Mouse (Mus musculus) myocyte (in vitro differentiated cells): ENCODE measurements around the gene Snapc2. TPM values are rescaled to one million over a fixed set of nuclear protein-coding genes. Genes with fewer than 3 reads are reported as not detected.
A peak's percentile ranks its signal among the peaks of the same experiment; 100 is the strongest.

Source experiments
- H3K27me3 ChIP-seq: one replicate; pipeline ENCODE4 v1.6.1; 2011; ENCODE audit not compliant: control insufficient read depth, insufficient read depth, insufficient read length
- H3K36me3 ChIP-seq: one replicate; pipeline ENCODE4 v1.6.1; 2011; ENCODE audit not compliant: control insufficient read depth, insufficient read depth
- H3K4me2 ChIP-seq: one replicate; pipeline ENCODE4 v1.6.1; 2011; ENCODE audit warnings: low read depth, control low read depth
- H3K4me3 ChIP-seq: one replicate; pipeline ENCODE4 v1.5.1; 2011; ENCODE audit warnings: mild to moderate bottlenecking, control low read depth, moderate library complexity
- H3K79me2 ChIP-seq: one replicate; pipeline ENCODE4 v1.6.1; 2011; ENCODE audit not compliant: control insufficient read depth, insufficient read depth
- H3ac ChIP-seq: one replicate; pipeline ENCODE4 v1.6.1; 2011; ENCODE audit not compliant: control insufficient read depth, insufficient read length
- CEBPB ChIP-seq: IDR thresholded peaks from 2 replicates; pipeline ENCODE4 v1.6.1; 2011; ENCODE audit warnings: mild to moderate bottlenecking, moderate library complexity; ENCODE audit not compliant: poor library complexity, insufficient read depth, severe bottlenecking
- E2F4 ChIP-seq: IDR thresholded peaks from one replicate; pipeline ENCODE4 v1.6.1; 2011; ENCODE audit warnings: mild to moderate bottlenecking, control low read depth, moderate library complexity; ENCODE audit not compliant: insufficient read depth
- MAX ChIP-seq: IDR thresholded peaks from one replicate; pipeline ENCODE4 v1.6.1; 2011; ENCODE audit warnings: low read depth, mild to moderate bottlenecking, control low read depth
- MYOD1 ChIP-seq, 3 experiments: IDR thresholded peaks; one replicate each; pipeline ENCODE4 v1.6.1; 2011; ENCODE audit warnings: control low read depth in 2 of 3, low read depth in 2 of 3, mild to moderate bottlenecking in 2 of 3, moderate library complexity in 1 of 3; ENCODE audit not compliant: insufficient read length in 2 of 3, control insufficient read depth in 1 of 3
- MYOG ChIP-seq, 3 experiments: IDR thresholded peaks; one replicate each; pipeline ENCODE4 v1.6.1; 2011; ENCODE audit warnings: control low read depth in 2 of 3, low read depth in 2 of 3, mild to moderate bottlenecking in 2 of 3; ENCODE audit not compliant: insufficient read length in 2 of 3, control insufficient read depth in 1 of 3, insufficient read depth in 1 of 3
- POLR2A ChIP-seq: IDR thresholded peaks from one replicate; pipeline ENCODE4 v1.6.1; 2011; ENCODE audit warnings: low read depth, mild to moderate bottlenecking, control low read depth, moderate library complexity; ENCODE audit not compliant: insufficient read length
- POLR2AphosphoS2 ChIP-seq: IDR thresholded peaks from one replicate; pipeline ENCODE4 v1.6.1; 2011; ENCODE audit warnings: low read depth, control low read depth; ENCODE audit not compliant: insufficient read length
- REST ChIP-seq: IDR thresholded peaks from one replicate; pipeline ENCODE4 v1.6.1; 2011; ENCODE audit warnings: mild to moderate bottlenecking, control low read depth, moderate library complexity; ENCODE audit not compliant: insufficient read depth, insufficient read length
- SRF ChIP-seq: IDR thresholded peaks from one replicate; pipeline ENCODE4 v1.6.1; 2011; ENCODE audit warnings: low read depth; ENCODE audit not compliant: control insufficient read depth, insufficient read length
- TCF12 ChIP-seq: IDR thresholded peaks from one replicate; pipeline ENCODE4 v1.6.1; 2011; ENCODE audit warnings: mild to moderate bottlenecking, control low read depth; ENCODE audit not compliant: poor library complexity, insufficient read depth, severe bottlenecking
- TCF3 ChIP-seq: IDR thresholded peaks from one replicate; pipeline ENCODE4 v1.6.1; 2011; ENCODE audit warnings: low read depth, control low read depth; ENCODE audit not compliant: insufficient read length
- USF1 ChIP-seq: IDR thresholded peaks from one replicate; pipeline ENCODE4 v1.6.1; 2011; ENCODE audit warnings: low read depth, mild to moderate bottlenecking, control low read depth, moderate library complexity
- polyA plus RNA-seq: library from polyadenylated mRNA; unstranded; fragments of >200 nt; fragmentation: generic; extraction: Trizol; gene quantifications from one replicate; pipeline ENCODE4 v1.2.1, GENCODE M21; 2012; ENCODE audit warnings: missing spikeins

The Snapc2 gene
- polyA plus RNA-seq, 1 experiment: 36.2 TPM

DNA sequence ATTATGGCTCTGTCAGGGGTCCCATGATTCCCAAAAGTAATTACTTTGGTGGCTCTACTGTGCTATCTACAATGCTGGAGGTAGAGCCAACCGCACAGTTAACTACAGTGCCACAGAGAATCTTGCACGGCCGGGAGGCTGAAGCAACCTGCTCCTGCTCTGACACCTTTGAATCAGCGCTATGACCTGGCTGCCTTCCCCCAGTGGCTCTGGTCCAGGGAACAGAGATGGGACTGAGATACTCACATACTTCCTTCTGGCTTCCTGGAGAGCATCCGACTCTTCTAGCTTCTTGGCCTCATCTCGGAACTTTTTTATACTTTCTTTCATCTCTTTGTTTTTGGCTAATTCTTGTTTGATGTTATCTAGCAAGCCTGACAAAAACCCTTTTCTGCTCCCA is 16.7 kb downstream of the Snapc2 start:
- TF ChIP-seq TCF3 (no peak), MYOG (IDR thresholded peaks at IDR 0.05; ENCODE audit: control insufficient read depth in 1 of 3, insufficient read depth in 1 of 3, insufficient read length in 2 of 3, low read depth in 2 of 3) (no peak), USF1 (no peak), POLR2A (no peak)
- Histone ChIP-seq H3K4me2 (no peak overlapping the region), H3K36me3 (peaks cover 32% of the 10 kb centered on the region), H3K4me3 (no peak overlapping the region), H3ac (no peak overlapping the region), H3K27me3 (no peaks in the 10 kb centered on the region), H3K79me2 (peaks cover 6% of the 10 kb centered on the region)

DNA sequence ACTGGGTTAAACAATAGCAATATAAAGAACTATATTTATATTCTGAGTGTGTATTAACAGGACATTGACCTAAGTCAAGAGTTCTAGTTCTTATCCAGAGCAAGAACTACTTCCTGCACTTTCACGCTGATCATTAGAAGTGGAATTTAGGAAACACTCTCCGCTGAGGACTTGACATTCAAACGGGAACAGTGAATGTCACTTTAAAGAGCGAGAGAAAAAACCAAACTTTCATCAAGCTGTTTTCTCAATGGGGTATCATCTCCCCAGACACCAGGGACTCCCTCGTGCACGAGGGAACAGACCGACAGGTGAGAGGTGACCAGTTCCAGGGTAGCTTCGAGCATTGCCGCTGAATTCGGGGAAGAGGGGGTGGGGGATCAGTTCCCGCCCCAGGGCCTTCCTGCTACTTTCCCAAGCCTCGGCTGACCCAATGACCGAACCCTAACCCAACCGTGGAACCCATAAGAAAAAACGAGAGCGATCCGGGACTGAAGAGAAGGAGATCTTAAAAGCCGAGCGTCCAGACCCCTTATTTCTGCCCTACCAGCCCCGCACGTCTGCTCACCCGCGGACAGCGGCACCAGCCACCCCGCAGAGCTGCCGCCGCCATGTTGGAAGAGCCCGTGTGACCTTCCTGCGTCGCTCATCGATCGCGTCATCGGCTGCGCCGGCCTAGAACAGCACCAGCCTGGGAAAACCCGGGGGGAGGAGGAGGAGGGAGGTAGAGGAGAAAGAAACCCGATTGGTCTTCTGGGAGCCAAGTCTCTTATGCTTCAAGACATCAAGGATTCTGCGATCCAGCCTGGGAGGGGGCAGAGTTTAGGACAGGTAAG is 22.6 kb downstream of the Snapc2 start, which contains the start of gene Timm44:
Gene Timm44, minus strand, starts transcription at position 639 of the 836 bp plus-strand sequence.
- peak within 1 kb of the TSS; percentile 57 for H3K4me3 ChIP-seq
- H3K4me2 ChIP-seq: peak within 1 kb of the TSS; percentile 92
- H3K36me3 ChIP-seq: peaks cover 7% of the 10 kb centered on the region
- H3ac ChIP-seq: peak within 1 kb of the TSS; percentile 10
- peaks cover 16% of the 10 kb centered on the region for H3K79me2 ChIP-seq
- no peaks in the 10 kb centered on the region for H3K27me3 ChIP-seq
- TF ChIP-seq SRF (peak; percentile 83), MYOG (IDR thresholded peaks at IDR 0.05; ENCODE audit: control insufficient read depth in 1 of 3, insufficient read depth in 1 of 3, insufficient read length in 2 of 3, low read depth in 2 of 3) (peak in 1 of 3 experiments; percentile 23), POLR2A (peak; percentile 90), E2F4 (no peak), REST (peak; percentile 13), POLR2AphosphoS2 (peak; percentile 93), TCF12 (no peak), USF1 (peak; percentile 80)

DNA sequence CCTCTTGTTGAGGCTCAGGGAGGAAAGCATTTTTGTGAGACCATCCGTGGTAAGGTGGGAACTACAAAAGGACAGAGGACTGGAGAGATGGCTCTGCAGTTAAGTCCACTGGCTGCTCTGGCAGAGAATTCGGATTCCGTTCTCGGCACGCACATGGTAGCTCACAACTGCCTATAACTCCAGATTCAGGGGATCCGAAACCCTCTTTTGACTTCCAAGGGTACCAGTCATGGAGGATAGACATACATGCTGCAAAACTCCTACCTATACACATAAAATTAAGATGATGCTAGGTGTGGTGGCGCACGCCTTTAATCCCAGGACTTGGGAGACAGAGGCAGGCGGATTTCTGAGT is 23.2 kb downstream of the Snapc2 start:
- Histone ChIP-seq H3K36me3 (peaks cover 7% of the 10 kb centered on the region), H3K4me3 (peak overlapping the region; percentile 57), H3K4me2 (peak overlapping the region; percentile 82), H3ac (peak overlapping the region; percentile 10), H3K27me3 (no peaks in the 10 kb centered on the region), H3K79me2 (peaks cover 16% of the 10 kb centered on the region)
- TF ChIP-seq TCF3 (no peak), CEBPB (no peak)

DNA sequence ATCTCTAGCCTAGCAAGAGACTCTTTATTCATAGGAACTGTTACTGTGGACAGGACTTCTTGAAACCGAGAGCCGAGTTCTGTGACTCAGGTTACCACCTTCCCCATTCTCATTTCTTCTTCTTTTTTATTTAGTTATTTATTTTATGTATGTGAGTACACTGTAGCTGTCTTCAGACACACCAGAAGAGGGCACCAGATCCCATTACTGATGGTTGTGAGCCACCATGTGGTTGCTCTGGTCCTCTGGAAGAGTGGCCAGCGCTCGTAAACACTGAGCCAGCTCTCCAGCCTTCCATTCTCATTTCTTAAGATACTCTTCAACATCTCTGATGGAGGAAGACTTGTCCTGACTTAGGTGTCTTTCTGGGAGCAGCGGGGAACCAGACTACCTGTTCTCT is 39.9 kb downstream of the Snapc2 start:
- no peaks in the 10 kb centered on the region for H3K79me2 ChIP-seq
- TF ChIP-seq SRF (no peak), POLR2AphosphoS2 (no peak), E2F4 (no peak), MAX (no peak), CEBPB (no peak), MYOD1 (IDR thresholded peaks at IDR 0.05; ENCODE audit: control insufficient read depth in 1 of 3, insufficient read length in 2 of 3, low read depth in 2 of 3) (no peak), USF1 (no peak), TCF3 (no peak), POLR2A (no peak)
- H3K4me2 ChIP-seq: no peak overlapping the region
- H3K27me3 ChIP-seq: no peaks in the 10 kb centered on the region
- H3ac ChIP-seq: no peak overlapping the region
- peaks cover 92% of the 10 kb centered on the region for H3K36me3 ChIP-seq
- H3K4me3 ChIP-seq: no peak overlapping the region

DNA sequence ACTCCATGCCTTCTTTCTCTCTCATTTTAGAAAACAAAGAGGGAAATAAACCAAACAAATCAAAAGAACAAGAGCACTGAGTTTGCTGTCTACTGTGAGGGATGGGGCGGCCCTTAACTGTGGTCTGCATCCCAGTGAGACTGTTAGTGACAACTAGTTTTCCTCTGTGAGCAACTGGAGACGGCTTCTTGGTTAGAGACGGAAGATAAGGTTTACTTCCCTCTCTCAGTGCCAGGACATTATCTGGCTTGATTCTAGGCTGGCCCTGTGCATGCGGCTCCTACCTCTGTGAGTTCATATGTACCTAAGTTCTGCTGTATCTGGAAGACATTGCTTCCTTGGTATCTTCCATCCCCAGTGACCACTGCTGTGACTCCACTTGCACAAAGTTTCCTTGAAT is 44.9 kb downstream of the Snapc2 start:
- no peak for TF ChIP-seq REST
- TF ChIP-seq E2F4: no peak
- TF ChIP-seq SRF: no peak
- TF ChIP-seq USF1: no peak
- no peak for TF ChIP-seq MAX
- no peak for TF ChIP-seq POLR2AphosphoS2
- no peak for TF ChIP-seq POLR2A
- no peak for TF ChIP-seq MYOG (IDR thresholded peaks at IDR 0.05; ENCODE audit: control insufficient read depth in 1 of 3, insufficient read depth in 1 of 3, insufficient read length in 2 of 3, low read depth in 2 of 3)
- no peak for TF ChIP-seq MYOD1 (IDR thresholded peaks at IDR 0.05; ENCODE audit: control insufficient read depth in 1 of 3, insufficient read length in 2 of 3, low read depth in 2 of 3)
- no peak for TF ChIP-seq TCF3
- no peak overlapping the region for H3K4me2 ChIP-seq
- no peak overlapping the region for H3K4me3 ChIP-seq
- H3K36me3 ChIP-seq: peaks cover 76% of the 10 kb centered on the region
- no peaks in the 10 kb centered on the region for H3K27me3 ChIP-seq
- H3K79me2 ChIP-seq: peaks cover under 1% of the 10 kb centered on the region
- no peak overlapping the region for H3ac ChIP-seq
